9 mouse cellular contexts compared by ENCODE assay signal in the genomic region with DNA sequence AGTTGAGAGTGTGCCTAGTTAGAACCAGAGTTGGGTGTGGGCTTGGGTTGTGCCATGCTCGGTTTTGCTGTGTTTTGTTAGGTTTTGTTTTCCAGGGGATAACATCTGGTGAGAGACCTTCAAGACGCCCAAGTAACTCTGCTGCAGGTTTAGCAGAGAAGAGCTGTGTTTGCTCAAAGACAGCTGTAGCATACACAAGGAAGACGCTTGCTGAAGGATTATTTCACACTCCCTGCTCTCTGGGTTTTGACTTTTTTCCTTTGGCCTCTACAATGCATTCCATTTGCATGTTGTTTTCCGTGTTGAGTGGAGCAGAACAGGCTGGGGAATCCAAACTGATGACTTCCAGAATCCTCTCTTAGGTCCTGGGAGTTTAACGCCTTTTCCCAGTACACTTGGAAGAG.
A peak's percentile ranks its signal among the peaks of the same experiment; 100 is the strongest.
DNase-seq lines count a peak whose midpoint lies in the region; ATAC-seq and TF ChIP-seq lines count a peak whose summit lies in the region.
"Had no signal": no experiment of that assay in that cellular context is flagged by ENCODE, and none has a peak within 500 bp of the region (broad histone marks: within the 10 kb centered on the region; RNA-seq: fewer than 3 reads in every experiment).

No protein-coding gene starts in this region.

- ATAC-seq in limb, embryonic 11.5 days (ENCODE audit: insufficient number of reproducible peaks, low FRiP score, low TSS enrichment, low read depth) = no peak

- 0 out of 2 replicates have a peak, but pooled peaks have one; percentile 2 for TF ChIP-seq EP300 in CH12.LX (IDR thresholded peaks at IDR 0.05; ENCODE audit: low read length)

- in situ Hi-C loops in CH12.LX (cut with MboI; ENCODE audit: low pct_ligation_motif_present, low pct_unique_long_range_greater_than_20kb, low sequenced_read_pairs) = no loop called here

- no peak for TF ChIP-seq POLR2A in kidney, adult 2 months (IDR thresholded peaks at IDR 0.05; ENCODE audit: low read depth, low read length)
- no peak for TF ChIP-seq POLR2A in CH12.LX (IDR thresholded peaks at IDR 0.05; ENCODE audit: low read depth, low read length)

- TF ChIP-seq CTCF in kidney, adult 2 months (conservative IDR thresholded peaks at IDR 0.05; ENCODE audit: insufficient read depth, insufficient read length, low read depth, low read length) = no peak
- no peak for TF ChIP-seq CTCF in CH12.LX (conservative IDR thresholded peaks at IDR 0.05 in 1 of 2, IDR thresholded peaks at IDR 0.05 in 1 of 2; ENCODE audit: low read depth in 2 of 2, low read length in 2 of 2)

- H3K4me3 ChIP-seq in kidney, adult 2 months (ENCODE audit: insufficient read depth, low read depth, low read length) = no peak overlapping the region
- H3K4me3 ChIP-seq in CH12.LX (replicated peaks in 1 of 3; ENCODE audit: low read depth in 2 of 3, low read length in 2 of 3, poor library complexity in 1 of 3) = no peak overlapping the region
- no peak overlapping the region for H3K4me3 ChIP-seq in brown adipose tissue, adult 24 weeks (ENCODE audit: insufficient read depth, low read depth, low read length)
- no peak overlapping the region for H3K4me3 ChIP-seq in limb, embryonic 11.5 days (ENCODE audit: low read depth, low read length)

- WGBS in kidney, adult 2 months = 37% methylated on average over 5 of the region's 5 CpGs
- WGBS in limb, embryonic 11.5 days = 68% methylated on average over 5 of the region's 5 CpGs

- H3K27me3 ChIP-seq in kidney, adult 2 months (replicated peaks; ENCODE audit: control insufficient read depth, insufficient read depth, low read length) = no peaks in the 10 kb centered on the region
- no peaks in the 10 kb centered on the region for H3K27me3 ChIP-seq in CH12.LX (replicated peaks)
- H3K27me3 ChIP-seq in limb, embryonic 11.5 days (ENCODE audit: control insufficient read depth, insufficient read depth, low read length) = no peaks in the 10 kb centered on the region

- H3K9me3 ChIP-seq in CH12.LX (replicated peaks; ENCODE audit: low read length) = no peaks in the 10 kb centered on the region
- no peaks in the 10 kb centered on the region for H3K9me3 ChIP-seq in limb, embryonic 11.5 days (ENCODE audit: control insufficient read depth, low read length)

- no peak overlapping the region; the same call in none of the 2 replicates for H3K4me2 ChIP-seq in CH12.LX (ENCODE audit: insufficient read depth, low read depth, poor library complexity, severe bottlenecking)
- no peak overlapping the region for H3K4me2 ChIP-seq in limb, embryonic 11.5 days (ENCODE audit: low read depth, severe bottlenecking)

- peak overlapping the region; percentile 0; the same call in 1 of the 2 replicates for H3K9ac ChIP-seq in CH12.LX (ENCODE audit: insufficient read depth, low read depth)
- no peak overlapping the region for H3K9ac ChIP-seq in limb, embryonic 11.5 days (ENCODE audit: low read length)

- peak; percentile 14 for DNase-seq in kidney, adult 2 months
- no peak for DNase-seq in kidney, adult 9 months
- no peak for DNase-seq in CH12.LX (ENCODE audit: extremely low read depth)
- DNase-seq in limb, embryonic 11.5 days (ENCODE audit: low spot score) = no peak
- no peak for DNase-seq in spleen, adult 12 weeks (ENCODE audit: low spot score)
- DNase-seq in spleen, postnatal 36 days (ENCODE audit: low spot score in 2 of 2) = no peak
- DNase-seq: cerebellum, adult 11 months; kidney, adult 18-20 months had no signal

- no peaks in the 10 kb centered on the region for H3K36me3 ChIP-seq in kidney, adult 2 months (ENCODE audit: control insufficient read depth, insufficient read depth, low read length)
- H3K36me3 ChIP-seq in CH12.LX (replicated peaks in 1 of 2; ENCODE audit: control insufficient read depth in 1 of 2, insufficient read depth in 1 of 2, low read length in 1 of 2) = no peaks in the 10 kb centered on the region
- H3K36me3 ChIP-seq in limb, embryonic 11.5 days (ENCODE audit: control insufficient read depth, insufficient read depth, low read length) = no peaks in the 10 kb centered on the region

- H3K79me2 ChIP-seq in CH12.LX (replicated peaks; ENCODE audit: control insufficient read depth, extremely low read depth, insufficient read depth, poor library complexity, severe bottlenecking) = no peaks in the 10 kb centered on the region

- no peak for TF ChIP-seq RAD21 in CH12.LX (IDR thresholded peaks at IDR 0.05; ENCODE audit: low read depth, low read length)

- H3K27ac ChIP-seq in kidney, adult 2 months (ENCODE audit: insufficient read depth, low read depth, low read length) = no peak overlapping the region
- H3K27ac ChIP-seq in CH12.LX (ENCODE audit: insufficient read depth, low read depth) = no peak overlapping the region; the same call in 1 of the 2 replicates
- peak overlapping the region; percentile 44; the same call in 1 of the 2 replicates for H3K27ac ChIP-seq in brown adipose tissue, adult 24 weeks (replicated peaks; ENCODE audit: low read depth, low read length)
- 0 out of 2 replicates have a peak overlapping the region, but pooled peaks have one; percentile 6 for H3K27ac ChIP-seq in limb, embryonic 11.5 days (replicated peaks; ENCODE audit: low read depth, low read length)

- dilution Hi-C loops in CH12.LX (cut with MboI; ENCODE audit: extremely low pct_ligation_motif_present, extremely low pct_unique_long_range_greater_than_20kb, low sequenced_read_pairs) = loop anchor here (25.0 kb wide), 1 partner anchor 176 kb away; the partner anchor contains the start of gene Kctd12

- peaks cover 11% of the 10 kb centered on the region; the same call in 1 of the 2 replicates for H3K4me1 ChIP-seq in kidney, adult 2 months (ENCODE audit: control insufficient read depth, insufficient read depth, low read length)
- peaks cover 16 to 45% of the 10 kb centered on the region in 2 experiments for H3K4me1 ChIP-seq in CH12.LX (ENCODE audit: control insufficient read depth in 1 of 2, insufficient read depth in 2 of 2)
- H3K4me1 ChIP-seq in brown adipose tissue, adult 24 weeks (ENCODE audit: control insufficient read depth, insufficient read depth, insufficient read length, low read length) = peaks cover 10% of the 10 kb centered on the region; the same call in 1 of the 2 replicates
- H3K4me1 ChIP-seq in limb, embryonic 11.5 days (ENCODE audit: control insufficient read depth, insufficient read depth, low read length) = no peaks in the 10 kb centered on the region

TF ChIP-seq in CH12.LX, 34 proteins besides CTCF, POLR2A, EP300 and RAD21:
- TF ChIP-seq USF1 (IDR thresholded peaks at IDR 0.05; ENCODE audit: low read depth, low read length) = no peak
- no peak for TF ChIP-seq JUN (IDR thresholded peaks at IDR 0.05; ENCODE audit: insufficient read depth, low read depth, low read length)
- no peak for TF ChIP-seq PAX5 (IDR thresholded peaks at IDR 0.05; ENCODE audit: low read length)
- no peak for TF ChIP-seq MAX (IDR thresholded peaks at IDR 0.05; ENCODE audit: low read length)
- no peak for TF ChIP-seq NRF1 (IDR thresholded peaks at IDR 0.05; ENCODE audit: low read depth, low read length)
- 0 out of 2 replicates have a peak, but pooled peaks have one; percentile 64 for TF ChIP-seq CHD1 (IDR thresholded peaks at IDR 0.05; ENCODE audit: low read depth, low read length)
- no peak for TF ChIP-seq MYC (IDR thresholded peaks at IDR 0.05; ENCODE audit: low read depth, low read length)
- 0 out of 2 replicates have a peak, but pooled peaks have one; percentile 41 for TF ChIP-seq SIN3A (IDR thresholded peaks at IDR 0.05; ENCODE audit: low read length)
- TF ChIP-seq UBTF (IDR thresholded peaks at IDR 0.05; ENCODE audit: low read depth, low read length) = no peak

Comparison
In these comparisons a context has a peak if more than half of its experiments do, and no peak if none do; other contexts are left out.
1. H3K27ac ChIP-seq: peak in brown adipose tissue, adult 24 weeks (single experiment) and limb, embryonic 11.5 days (single experiment); none in kidney, adult 2 months (single experiment) and CH12.LX (single experiment).